Mouse (Mus musculus): ENCODE results near the gene Cngb1. TPM values are rescaled to one million over a fixed set of nuclear protein-coding genes. Genes with fewer than 3 reads are reported as not detected.

Cngb1 gene
- polyA plus RNA-seq, 1 experiment from 2014 or later = 0.18 TPM

DNA sequence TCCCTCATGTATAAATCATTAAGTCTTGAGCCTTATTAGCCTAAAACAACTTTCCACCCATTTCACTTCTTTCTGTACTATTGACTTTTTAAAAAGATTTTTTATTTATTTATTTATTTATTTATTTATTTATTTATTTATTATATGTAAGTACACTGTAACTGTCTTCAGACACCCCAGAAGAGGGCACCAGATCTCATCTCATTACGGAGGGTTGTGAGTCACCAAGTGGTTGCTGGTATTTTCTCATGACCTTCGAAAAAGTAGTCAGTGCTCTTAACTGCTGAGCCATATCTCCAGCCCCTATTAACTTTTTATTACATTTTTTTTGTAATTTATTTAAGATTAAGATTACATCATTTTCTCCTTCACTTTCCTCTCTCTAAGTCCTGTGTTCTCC, 8.3 kb upstream of the Cngb1 start:
- no peaks in the 10 kb centered on the region for H3K27me3 ChIP-seq
- no peak for ATAC-seq (replicated peaks)
- H3K9me3 ChIP-seq = no peaks in the 10 kb centered on the region
- peaks cover 8% of the 10 kb centered on the region for H3K4me1 ChIP-seq
- H3K36me3 ChIP-seq = no peaks in the 10 kb centered on the region
- no peak overlapping the region for H3K27ac ChIP-seq (replicated peaks)
- H3K9ac ChIP-seq (replicated peaks) = no peak overlapping the region
- H3K4me2 ChIP-seq (replicated peaks) = no peak overlapping the region
- H3K4me3 ChIP-seq = no peak overlapping the region
- 78% methylated on average over 2 of the region's 2 CpGs for WGBS

- Histone ChIP-seq H3K36me3 (no peaks in the 10 kb centered on the region), H3K9ac (replicated peaks) (no peak overlapping the region), H3K27ac (replicated peaks) (no peak overlapping the region), H3K27me3 (no peaks in the 10 kb centered on the region), H3K4me1 (peaks cover 8% of the 10 kb centered on the region), H3K4me3 (no peak overlapping the region), H3K9me3 (no peaks in the 10 kb centered on the region), H3K4me2 (replicated peaks) (no peak overlapping the region)
- ATAC-seq (replicated peaks) = no peak
- WGBS = 82% methylated on average over 6 of the region's 6 CpGs
Measured at GRCm38 (mm10) chr8:95313857-95314256, 7.5 kb upstream of the Cngb1 start.

DNA sequence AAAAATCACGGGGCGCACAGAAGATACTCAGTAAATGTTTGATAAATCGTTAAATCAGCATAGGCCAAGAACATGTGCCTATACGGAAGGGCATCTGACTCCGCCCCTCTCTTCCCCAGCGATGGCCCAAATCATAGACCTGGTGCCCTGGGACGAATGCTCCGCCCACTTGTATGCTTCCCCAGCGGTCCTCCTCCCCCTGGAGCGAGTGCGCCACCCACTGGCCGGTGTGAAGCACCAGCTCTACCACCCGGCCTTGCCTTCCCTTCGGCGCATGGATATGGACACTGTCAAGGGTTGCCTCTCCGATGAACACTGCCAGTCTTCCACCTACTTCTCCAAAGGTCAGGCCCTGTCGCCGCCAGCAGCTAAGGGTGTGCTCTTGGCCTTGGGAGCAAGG, 6.5 kb upstream of the Cngb1 start:
- WGBS = 73% methylated on average over 18 of the region's 18 CpGs
- no peak overlapping the region for H3K4me2 ChIP-seq (replicated peaks)
- H3K4me3 ChIP-seq = no peak overlapping the region
- no peaks in the 10 kb centered on the region for H3K9me3 ChIP-seq
- H3K9ac ChIP-seq (replicated peaks) = no peak overlapping the region
- no peak overlapping the region for H3K27ac ChIP-seq (replicated peaks)
- H3K27me3 ChIP-seq = no peaks in the 10 kb centered on the region
- H3K36me3 ChIP-seq = no peaks in the 10 kb centered on the region
- peaks cover 8% of the 10 kb centered on the region for H3K4me1 ChIP-seq
- ATAC-seq (replicated peaks) = no peak

DNA sequence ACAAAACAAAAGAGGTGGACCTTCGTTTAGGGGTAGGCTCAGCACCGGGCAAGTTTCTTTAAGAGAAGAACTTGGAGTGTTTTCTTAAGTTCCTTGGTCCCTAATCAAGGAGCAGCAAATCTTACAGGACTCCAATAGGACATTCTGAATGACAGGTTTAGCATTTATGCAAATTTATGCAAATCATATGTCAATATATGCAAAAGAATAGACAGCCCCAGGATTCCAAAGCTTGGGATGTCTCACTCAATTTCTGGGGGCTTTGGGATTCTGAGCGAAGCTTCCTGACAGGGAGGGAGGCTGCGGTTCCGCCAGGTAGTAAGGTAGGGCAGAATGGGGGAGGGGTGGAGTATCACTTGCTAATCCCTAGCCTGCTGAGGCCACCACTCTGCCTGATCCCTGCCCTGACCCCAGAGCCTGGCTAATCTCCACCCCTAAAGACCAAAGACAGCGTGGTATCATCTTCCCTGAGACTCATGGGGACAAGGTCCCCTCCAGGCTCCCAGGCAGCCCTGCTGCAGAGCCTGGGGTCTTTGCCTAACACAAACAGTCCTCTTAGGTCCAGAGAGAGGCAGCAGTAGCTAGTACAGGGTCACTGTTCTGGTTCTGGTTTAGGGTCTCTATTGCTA, 4.1 kb upstream of the Cngb1 start, which contains the start of gene Tepp:
Tepp (plus strand) TSS at position 225 of the 629 bp plus-strand sequence.
- WGBS = 14% methylated on average over 6 of the region's 6 CpGs

DNA sequence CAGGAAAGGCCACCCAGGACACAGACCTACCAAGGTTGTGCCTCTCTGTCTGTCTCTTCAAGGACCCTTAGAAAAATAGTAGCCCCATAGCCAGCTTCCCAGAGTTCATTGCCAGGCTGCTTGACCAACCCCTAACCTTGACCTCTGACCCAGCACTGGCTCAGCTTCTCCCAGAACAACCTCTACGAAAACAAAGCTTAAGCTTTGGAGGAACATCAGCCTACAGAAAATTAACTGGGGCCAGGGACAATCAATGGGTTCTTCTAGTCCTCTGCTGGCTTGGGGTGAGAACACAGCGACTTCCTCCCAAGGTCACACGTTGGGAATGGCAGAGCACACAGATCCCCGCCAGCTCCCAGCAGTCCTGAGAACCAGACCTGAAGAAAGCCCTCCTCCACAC, 859 bp downstream of the Cngb1 start:
- 76% methylated on average over 4 of the region's 4 CpGs for whole genome bisulfite sequencing
- Histone ChIP-seq H3K4me2 (replicated peaks) (no peak overlapping the region), H3K9me3 (no peaks in the 10 kb centered on the region), H3K9ac (replicated peaks) (no peak overlapping the region), H3K27ac (replicated peaks) (no peak overlapping the region), H3K4me1 (peaks cover 4% of the 10 kb centered on the region), H3K36me3 (no peaks in the 10 kb centered on the region), H3K27me3 (no peaks in the 10 kb centered on the region), H3K4me3 (no peak overlapping the region)
- no peak for ATAC-seq (replicated peaks)

More for the DNA sequence above, 4.1 kb upstream of the Cngb1 start, which contains the start of gene Tepp:
- H3K4me3 ChIP-seq = no peak within 1 kb of the TSS
- no peaks in the 10 kb centered on the region for H3K9me3 ChIP-seq
- no peak within 1 kb of the TSS for H3K9ac ChIP-seq (replicated peaks)
- H3K4me2 ChIP-seq (replicated peaks) = no peak within 1 kb of the TSS; the same call in 1 of the 2 replicates
- H3K27me3 ChIP-seq = no peaks in the 10 kb centered on the region
- no peaks in the 10 kb centered on the region for H3K36me3 ChIP-seq
- ATAC-seq (replicated peaks) = peak; percentile 66
- no peak within 1 kb of the TSS; the same call in 1 of the 2 replicates for H3K27ac ChIP-seq (replicated peaks)
- peaks cover 8% of the 10 kb centered on the region for H3K4me1 ChIP-seq

DNA sequence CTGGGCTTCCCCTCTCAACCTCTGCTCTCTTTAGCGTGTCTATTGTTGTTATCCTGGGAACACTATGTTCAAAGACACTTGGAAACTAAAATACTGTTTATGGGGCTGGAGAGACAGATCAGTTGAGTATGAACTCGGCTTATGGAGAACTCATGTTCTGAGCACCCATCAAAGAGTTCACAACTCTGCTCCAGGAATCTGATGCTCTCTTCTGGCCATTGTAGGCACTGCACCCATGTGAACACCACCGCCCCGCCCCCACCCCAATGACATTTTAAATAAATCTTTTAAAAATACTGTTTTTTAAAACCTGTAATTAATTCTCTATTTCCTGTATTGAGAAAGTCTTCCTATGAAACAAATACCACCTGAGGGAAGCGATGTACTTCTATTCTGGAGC, 4.0 kb downstream of the Cngb1 start:
- H3K4me1 ChIP-seq = no peaks in the 10 kb centered on the region
- no peaks in the 10 kb centered on the region for H3K36me3 ChIP-seq
- 23% methylated on average over 5 of the region's 5 CpGs for WGBS
- H3K4me2 ChIP-seq (replicated peaks) = no peak overlapping the region
- no peak overlapping the region for H3K4me3 ChIP-seq
- H3K9ac ChIP-seq (replicated peaks) = no peak overlapping the region
- no peak overlapping the region for H3K27ac ChIP-seq (replicated peaks)
- H3K27me3 ChIP-seq = no peaks in the 10 kb centered on the region
- ATAC-seq (replicated peaks) = no peak
- no peaks in the 10 kb centered on the region for H3K9me3 ChIP-seq

- Histone ChIP-seq H3K27ac (replicated peaks) (peak overlapping the region; percentile 66), H3K9me3 (no peaks in the 10 kb centered on the region), H3K4me1 (peaks cover 9% of the 10 kb centered on the region), H3K4me2 (replicated peaks) (no peak overlapping the region), H3K4me3 (no peak overlapping the region), H3K27me3 (no peaks in the 10 kb centered on the region), H3K36me3 (no peaks in the 10 kb centered on the region), H3K9ac (replicated peaks) (no peak overlapping the region)
- peak; percentile 38 for ATAC-seq (replicated peaks)
- WGBS = 56% methylated on average over 7 of the region's 7 CpGs
Measured at GRCm38 (mm10) chr8:95293891-95294290, 12.5 kb downstream of the Cngb1 start.

- no peaks in the 10 kb centered on the region for H3K36me3 ChIP-seq
- no peak overlapping the region for H3K4me2 ChIP-seq (replicated peaks)
- H3K27ac ChIP-seq (replicated peaks) = no peak overlapping the region
- no peak overlapping the region for H3K9ac ChIP-seq (replicated peaks)
- H3K4me3 ChIP-seq = no peak overlapping the region
- peaks cover 9% of the 10 kb centered on the region for H3K4me1 ChIP-seq
- no peak for ATAC-seq (replicated peaks)
- WGBS = 84% methylated on average over 11 of the region's 11 CpGs
- no peaks in the 10 kb centered on the region for H3K9me3 ChIP-seq
- no peaks in the 10 kb centered on the region for H3K27me3 ChIP-seq
Measured at GRCm38 (mm10) chr8:95293172-95293571, 13.2 kb downstream of the Cngb1 start.

GRCm38 (mm10) chr8:95289066-95289650, 17.2 kb downstream of the Cngb1 start:
- Histone ChIP-seq H3K36me3 (no peaks in the 10 kb centered on the region), H3K27ac (replicated peaks) (no peak overlapping the region), H3K4me2 (replicated peaks) (no peak overlapping the region), H3K9ac (replicated peaks) (no peak overlapping the region), H3K4me3 (no peak overlapping the region), H3K4me1 (peaks cover 9% of the 10 kb centered on the region), H3K27me3 (0 out of 2 replicates have a peak, but pooled peaks cover 3% of the 10 kb centered on the region), H3K9me3 (no peaks in the 10 kb centered on the region)
- no peak for ATAC-seq (replicated peaks)
- 72% methylated on average over 6 of the region's 6 CpGs for WGBS

DNA sequence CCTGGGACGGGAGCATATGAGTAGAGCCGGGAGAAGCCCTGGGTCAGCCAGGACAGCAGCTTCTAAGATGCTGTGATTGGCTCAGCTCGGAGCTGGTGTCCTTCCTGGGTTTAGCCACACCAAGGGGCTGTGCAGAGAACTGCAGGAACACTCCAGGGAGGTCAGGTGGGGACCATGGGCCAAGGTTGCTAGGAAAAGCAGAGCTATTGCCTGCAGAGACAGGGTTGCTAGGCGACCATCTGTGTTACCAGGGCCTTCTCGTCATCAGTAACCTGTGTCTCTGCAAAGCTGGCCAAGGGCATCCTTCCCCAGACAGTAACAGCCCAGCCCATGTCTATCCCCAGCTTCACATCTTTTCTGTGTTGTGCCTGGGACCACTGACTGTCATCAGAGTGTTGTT, 24.9 kb downstream of the Cngb1 start:
- peak; percentile 53; the same call in 1 of the 2 replicates for ATAC-seq (replicated peaks)
- Histone ChIP-seq H3K9me3 (no peaks in the 10 kb centered on the region), H3K27ac (replicated peaks) (no peak overlapping the region), H3K4me3 (no peak overlapping the region), H3K27me3 (0 out of 2 replicates have a peak, but pooled peaks cover 3% of the 10 kb centered on the region), H3K4me2 (replicated peaks) (no peak overlapping the region), H3K9ac (replicated peaks) (no peak overlapping the region), H3K36me3 (no peaks in the 10 kb centered on the region), H3K4me1 (no peaks in the 10 kb centered on the region)
- 58% methylated on average over 5 of the region's 5 CpGs for WGBS

DNA sequence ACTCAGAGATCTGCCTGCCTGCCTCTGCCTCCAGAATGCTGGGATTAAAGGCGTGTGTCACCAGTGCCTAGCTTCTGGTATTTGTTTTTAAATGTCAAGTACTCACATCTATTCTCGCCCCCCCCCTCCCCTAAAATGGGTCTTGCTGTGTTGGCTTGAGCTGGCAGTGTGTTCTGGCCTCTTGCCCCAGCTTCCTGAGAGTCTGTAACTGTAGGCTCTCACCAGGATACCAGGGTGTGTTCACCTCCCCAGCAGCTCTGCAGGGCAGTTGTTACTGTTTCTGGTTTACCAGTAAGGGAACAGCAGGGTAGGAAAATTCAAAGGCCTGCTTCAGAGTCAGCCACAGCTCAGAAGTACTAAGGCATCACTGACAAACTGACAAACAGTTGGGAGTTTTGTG, 33.5 kb downstream of the Cngb1 start:
- Histone ChIP-seq H3K4me1 (no peaks in the 10 kb centered on the region), H3K9me3 (no peaks in the 10 kb centered on the region), H3K4me2 (replicated peaks) (no peak overlapping the region), H3K27ac (replicated peaks) (no peak overlapping the region), H3K4me3 (no peak overlapping the region), H3K9ac (replicated peaks) (no peak overlapping the region), H3K36me3 (no peaks in the 10 kb centered on the region), H3K27me3 (no peaks in the 10 kb centered on the region)
- ATAC-seq (replicated peaks) = no peak
- WGBS = 37% methylated on average over 2 of the region's 2 CpGs

GRCm38 (mm10) chr8:95271841-95272240, 34.5 kb downstream of the Cngb1 start:
- no peak for ATAC-seq (replicated peaks)
- Histone ChIP-seq H3K27me3 (no peaks in the 10 kb centered on the region), H3K4me3 (no peak overlapping the region), H3K9ac (replicated peaks) (no peak overlapping the region), H3K4me1 (no peaks in the 10 kb centered on the region), H3K27ac (replicated peaks) (no peak overlapping the region), H3K4me2 (replicated peaks) (no peak overlapping the region), H3K9me3 (no peaks in the 10 kb centered on the region), H3K36me3 (no peaks in the 10 kb centered on the region)
- 35% methylated on average over 4 of the region's 4 CpGs for WGBS

DNA sequence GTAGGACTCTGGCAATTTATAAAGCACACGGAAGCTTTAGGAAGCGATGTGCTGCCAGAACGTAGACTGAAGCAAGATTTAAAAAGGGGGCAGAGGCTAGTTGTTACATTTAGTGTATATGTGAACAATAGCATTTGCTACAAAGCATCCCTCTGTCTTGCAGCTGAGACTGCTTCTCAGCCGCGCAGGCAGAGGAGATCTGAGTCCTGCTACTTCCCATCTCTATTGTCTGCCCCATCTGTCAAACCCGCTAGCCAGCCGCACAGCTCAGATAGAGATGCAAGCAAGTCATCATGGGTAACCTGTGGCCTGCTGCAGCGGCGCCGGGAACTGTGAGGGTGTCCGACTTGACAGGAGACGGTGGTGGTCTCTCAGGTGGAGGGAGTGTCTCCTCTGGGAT, 35.9 kb downstream of the Cngb1 start:
- no peaks in the 10 kb centered on the region for H3K36me3 ChIP-seq
- H3K9me3 ChIP-seq = no peaks in the 10 kb centered on the region
- ATAC-seq (replicated peaks) = no peak
- no peaks in the 10 kb centered on the region for H3K27me3 ChIP-seq
- 60% methylated on average over 12 of the region's 12 CpGs for WGBS
- H3K4me1 ChIP-seq = no peaks in the 10 kb centered on the region
- no peak overlapping the region for H3K9ac ChIP-seq (replicated peaks)
- H3K4me2 ChIP-seq (replicated peaks) = no peak overlapping the region
- H3K4me3 ChIP-seq = no peak overlapping the region
- H3K27ac ChIP-seq (replicated peaks) = no peak overlapping the region

Measured in forebrain, embryonic 15.5 days (tissue).